Mouse (Mus musculus) gastrocnemius, postnatal 10 days (tissue): ENCODE data around the gene Cdiptos. TPM values are rescaled to one million over a fixed set of nuclear protein-coding genes. Genes with fewer than 3 reads are reported as not detected.

Source experiments
- DNase-seq: peaks from one replicate; pipeline ENCODE4 v3.0.0; 2021; ENCODE audit warnings: mixed read lengths
- total RNA-seq, 2 experiments: library from RNA; stranded (reverse); gene quantifications; 2 replicates each; pipeline ENCODE4 v1.2.3; 2021

Cdiptos gene
- total RNA-seq, 2 experiments from 2014 or later = 0.42 to 0.45 TPM

GRCm38 (mm10) chr7:127014320-127014719, 38.4 kb upstream of the Cdiptos start, which contains the start of gene Mvp:
Gene Mvp (minus strand): TSS chr7:127014621.
- peak; percentile 58 for DNase-seq

- no peak for DNase-seq
These were observed 37.5 kb upstream of the Cdiptos start for GRCm38 (mm10) chr7:127013385-127013784.

GRCm38 (mm10) chr7:127012845-127013244, 36.9 kb upstream of the Cdiptos start:
- no peak for DNase-seq

GRCm38 (mm10) chr7:127012374-127012773, 36.5 kb upstream of the Cdiptos start:
- no peak for DNase-seq

- no peak for DNase-seq
These were observed 35.8 kb upstream of the Cdiptos start for GRCm38 (mm10) chr7:127011717-127012116.

- DNase-seq = no peak
These were observed 35.2 kb upstream of the Cdiptos start for GRCm38 (mm10) chr7:127011051-127011450.

GRCm38 (mm10) chr7:127009307-127010085, 33.6 kb upstream of the Cdiptos start:
- no peak for DNase-seq

GRCm38 (mm10) chr7:127008239-127009019, 32.5 kb upstream of the Cdiptos start:
- DNase-seq = peak; percentile 42

- no peak for DNase-seq
These were observed 31.6 kb upstream of the Cdiptos start for GRCm38 (mm10) chr7:127007313-127008024.

GRCm38 (mm10) chr7:127004122-127004875, 28.4 kb upstream of the Cdiptos start:
- DNase-seq = no peak

- no peak for DNase-seq
These were observed 27.7 kb upstream of the Cdiptos start for GRCm38 (mm10) chr7:127003620-127004019.

- no peak for DNase-seq
These were observed 23.7 kb upstream of the Cdiptos start for GRCm38 (mm10) chr7:126999568-126999967.

GRCm38 (mm10) chr7:126996449-126996848, 20.6 kb upstream of the Cdiptos start:
- DNase-seq = no peak

- no peak for DNase-seq
These were observed 12.9 kb upstream of the Cdiptos start for GRCm38 (mm10) chr7:126988816-126989215.

- peak; percentile 48 for DNase-seq
These were observed 10.4 kb upstream of the Cdiptos start for GRCm38 (mm10) chr7:126986319-126986718.

GRCm38 (mm10) chr7:126984667-126985444, 9.0 kb upstream of the Cdiptos start:
- no peak for DNase-seq

GRCm38 (mm10) chr7:126983113-126983512, 7.2 kb upstream of the Cdiptos start:
- DNase-seq = no peak

- DNase-seq = no peak
These were observed 6.2 kb upstream of the Cdiptos start for GRCm38 (mm10) chr7:126982054-126982453.

- no peak for DNase-seq
These were observed 5.7 kb upstream of the Cdiptos start for GRCm38 (mm10) chr7:126981601-126982000.

- no peak for DNase-seq
These were observed 2.9 kb upstream of the Cdiptos start for GRCm38 (mm10) chr7:126978841-126979240.

- no peak for DNase-seq
These were observed 1.1 kb upstream of the Cdiptos start for GRCm38 (mm10) chr7:126976878-126977459.

GRCm38 (mm10) chr7:126975893-126975949, 177 bp downstream of the Cdiptos start, which contains the start of gene Cdipt:
Gene Cdipt (plus strand): TSS chr7:126975914.
- DNase-seq = no peak
